Mouse (Mus musculus): ENCODE results near the gene Mgat5. TPM values are rescaled to one million over a fixed set of nuclear protein-coding genes. Genes with fewer than 3 reads are reported as not detected.

Gene Mgat5
- polyA plus RNA-seq, 1 experiment from 2014 or later = 16.3 TPM

DNA sequence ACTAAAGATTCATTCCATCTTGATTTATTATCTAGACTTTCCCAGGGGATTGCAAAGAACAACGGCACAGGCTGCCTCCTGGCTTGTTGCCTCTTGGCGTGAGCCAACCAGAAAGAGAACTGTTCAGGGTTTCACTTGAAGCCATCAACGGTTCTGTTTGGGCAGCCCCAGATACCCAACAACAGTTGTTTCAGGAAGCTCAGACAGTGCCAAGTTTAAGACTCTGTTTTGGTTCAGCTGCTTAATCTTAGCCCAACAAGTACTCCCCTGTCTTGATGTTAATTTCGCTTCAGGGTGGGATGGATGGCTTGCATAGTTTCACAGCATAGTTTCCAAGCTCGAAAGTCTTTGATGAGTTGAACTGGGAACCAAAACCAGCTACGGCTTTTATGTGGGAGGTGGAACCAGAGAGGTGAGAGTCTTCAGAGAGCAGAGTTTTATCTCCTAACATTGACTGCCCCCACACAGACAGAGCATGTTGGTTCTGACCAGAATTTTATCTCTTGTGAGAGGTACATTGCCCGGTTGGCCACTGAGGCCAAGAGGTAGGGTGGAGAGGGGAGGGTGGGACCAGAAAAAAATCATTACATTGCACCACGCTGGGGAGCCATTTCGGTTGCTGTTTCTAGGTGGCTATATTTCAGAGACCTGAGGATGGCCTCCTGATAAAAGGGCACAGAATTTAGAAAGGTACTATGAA, 144.0 kb downstream of the Mgat5 start:
- Histone ChIP-seq H3K4me2 (replicated peaks) (no peak overlapping the region), H3K9me3 (ENCODE audit: control insufficient read depth, low read length) (no peaks in the 10 kb centered on the region), H3K9ac (no peak overlapping the region), H3K36me3 (replicated peaks; ENCODE audit: control insufficient read depth, insufficient read depth) (no peaks in the 10 kb centered on the region), H3K27ac (0 out of 2 replicates have a peak overlapping the region, but pooled peaks have one; percentile 32), H3K27me3 (ENCODE audit: control insufficient read depth, insufficient read depth, low read length) (no peaks in the 10 kb centered on the region), H3K4me1 (replicated peaks; ENCODE audit: control insufficient read depth, insufficient read depth, low read length) (peaks cover 5% of the 10 kb centered on the region; the same call in 1 of the 2 replicates), H3K4me3 (replicated peaks; ENCODE audit: low read length) (no peak overlapping the region)
- WGBS = 70% methylated on average over 9 of the region's 9 CpGs
- peak; percentile 29 for DNase-seq (ENCODE audit: low spot score)
- ATAC-seq (ENCODE audit: low FRiP score) = peak; percentile 75; the same call in 1 of the 2 replicates

DNA sequence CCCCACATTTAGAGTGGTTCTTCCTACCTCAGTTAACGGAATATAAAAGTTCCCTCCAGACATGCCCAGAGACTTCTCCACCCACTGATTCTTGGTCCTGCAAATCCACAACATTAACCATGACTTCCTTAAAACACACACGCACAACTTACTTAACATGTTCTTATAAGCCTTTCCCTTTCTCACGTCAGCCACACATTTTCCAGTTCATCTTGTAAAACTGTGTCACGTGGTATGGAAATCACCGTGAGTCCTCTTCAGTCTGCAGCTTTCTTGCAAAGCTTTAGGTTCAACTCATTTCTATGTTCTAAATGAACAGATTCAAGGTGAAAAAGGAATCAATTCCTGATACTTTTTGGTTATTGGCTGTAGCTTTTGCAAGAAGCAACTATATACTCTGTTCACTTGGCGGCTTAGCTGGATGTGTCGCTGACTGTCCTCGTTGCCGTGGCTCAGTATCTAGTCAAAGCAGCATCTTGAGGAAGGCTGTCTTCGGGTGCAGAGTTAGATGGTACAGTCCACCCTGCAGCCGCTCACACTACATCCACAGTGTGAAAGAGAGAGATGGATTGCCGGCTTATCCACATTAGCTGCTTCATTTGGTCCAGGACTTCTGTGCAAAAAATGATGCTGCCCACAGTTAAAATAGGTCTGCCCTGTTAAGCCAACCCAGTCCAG, 146.7 kb downstream of the Mgat5 start:
- H3K4me2 ChIP-seq (replicated peaks) = no peak overlapping the region
- ATAC-seq (ENCODE audit: low FRiP score) = no peak
- H3K4me3 ChIP-seq (replicated peaks; ENCODE audit: low read length) = no peak overlapping the region
- H3K9ac ChIP-seq = no peak overlapping the region
- 92% methylated on average over 12 of the region's 12 CpGs for WGBS
- H3K4me1 ChIP-seq (replicated peaks; ENCODE audit: control insufficient read depth, insufficient read depth, low read length) = peaks cover 5% of the 10 kb centered on the region; the same call in 1 of the 2 replicates
- no peaks in the 10 kb centered on the region for H3K36me3 ChIP-seq (replicated peaks; ENCODE audit: control insufficient read depth, insufficient read depth)
- no peaks in the 10 kb centered on the region for H3K9me3 ChIP-seq (ENCODE audit: control insufficient read depth, low read length)
- H3K27ac ChIP-seq = no peak overlapping the region
- no peaks in the 10 kb centered on the region for H3K27me3 ChIP-seq (ENCODE audit: control insufficient read depth, insufficient read depth, low read length)
- DNase-seq (ENCODE audit: low spot score) = no peak

DNA sequence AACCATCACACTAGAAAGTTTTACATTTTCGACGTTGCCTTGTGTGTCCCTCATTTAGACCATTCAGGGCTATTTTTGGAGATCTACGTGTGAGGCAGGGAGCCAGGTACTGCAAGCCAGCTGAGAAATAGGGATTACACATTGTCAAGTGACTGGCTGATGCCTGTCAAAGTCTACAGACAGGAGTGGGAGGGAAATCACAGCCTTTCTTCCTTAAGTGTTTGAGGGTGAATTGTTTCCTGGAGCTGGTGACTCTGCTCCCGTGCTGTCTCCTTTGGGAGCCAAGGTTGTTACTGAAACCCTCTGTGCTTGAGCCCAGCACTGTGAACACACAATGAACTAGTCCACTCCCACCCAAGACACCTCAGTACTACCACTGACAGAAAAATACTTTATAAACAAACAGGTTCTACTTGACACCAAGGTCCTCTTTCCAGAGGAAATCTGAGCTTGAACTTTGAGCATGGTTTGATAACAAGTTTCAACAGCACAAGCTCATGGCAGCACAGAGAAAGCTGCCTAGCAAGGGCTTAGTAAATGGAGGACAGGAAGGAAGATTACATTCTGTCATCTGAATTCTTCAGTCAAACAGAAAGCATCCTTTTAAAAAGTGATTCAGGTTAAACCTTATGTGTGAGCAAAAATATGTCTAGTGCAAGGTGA, 147.4 kb downstream of the Mgat5 start:
- H3K4me2 ChIP-seq (replicated peaks) = no peak overlapping the region
- H3K4me1 ChIP-seq (replicated peaks; ENCODE audit: control insufficient read depth, insufficient read depth, low read length) = peaks cover 5% of the 10 kb centered on the region; the same call in 1 of the 2 replicates
- no peaks in the 10 kb centered on the region for H3K27me3 ChIP-seq (ENCODE audit: control insufficient read depth, insufficient read depth, low read length)
- no peaks in the 10 kb centered on the region for H3K9me3 ChIP-seq (ENCODE audit: control insufficient read depth, low read length)
- H3K4me3 ChIP-seq (replicated peaks; ENCODE audit: low read length) = no peak overlapping the region
- H3K9ac ChIP-seq = no peak overlapping the region
- no peak for DNase-seq (ENCODE audit: low spot score)
- no peaks in the 10 kb centered on the region for H3K36me3 ChIP-seq (replicated peaks; ENCODE audit: control insufficient read depth, insufficient read depth)
- no peak overlapping the region for H3K27ac ChIP-seq
- 82% methylated on average over 4 of the region's 4 CpGs for WGBS
- ATAC-seq (ENCODE audit: low FRiP score) = no peak

DNA sequence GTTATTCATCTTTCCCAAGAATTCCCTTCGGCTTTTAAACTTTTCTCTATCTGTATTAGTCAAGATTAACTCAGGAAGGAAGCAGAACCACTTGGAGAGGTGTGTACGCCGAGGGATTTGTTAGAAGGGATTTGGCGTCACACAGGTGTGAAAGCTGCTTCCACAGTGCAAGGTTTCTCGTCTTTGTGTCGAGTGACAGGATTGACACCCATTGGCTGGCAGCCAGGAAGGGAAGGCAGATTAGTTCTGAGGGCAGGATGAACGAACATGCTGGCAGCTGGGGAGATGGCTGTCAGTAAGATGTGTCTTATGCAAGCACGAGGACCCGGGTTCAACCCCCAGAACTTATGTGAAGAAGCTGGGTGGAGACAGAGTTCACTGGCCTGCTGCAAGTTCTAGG, 148.6 kb downstream of the Mgat5 start:
- no peak overlapping the region for H3K4me3 ChIP-seq (replicated peaks; ENCODE audit: low read length)
- 60% methylated on average over 9 of the region's 9 CpGs for WGBS
- no peaks in the 10 kb centered on the region for H3K4me1 ChIP-seq (replicated peaks; ENCODE audit: control insufficient read depth, insufficient read depth, low read length)
- no peaks in the 10 kb centered on the region for H3K36me3 ChIP-seq (replicated peaks; ENCODE audit: control insufficient read depth, insufficient read depth)
- no peak for DNase-seq (ENCODE audit: low spot score)
- no peaks in the 10 kb centered on the region for H3K27me3 ChIP-seq (ENCODE audit: control insufficient read depth, insufficient read depth, low read length)
- no peaks in the 10 kb centered on the region for H3K9me3 ChIP-seq (ENCODE audit: control insufficient read depth, low read length)
- no peak overlapping the region for H3K4me2 ChIP-seq (replicated peaks)
- no peak overlapping the region for H3K27ac ChIP-seq
- no peak for ATAC-seq (ENCODE audit: low FRiP score)
- H3K9ac ChIP-seq = no peak overlapping the region

DNA sequence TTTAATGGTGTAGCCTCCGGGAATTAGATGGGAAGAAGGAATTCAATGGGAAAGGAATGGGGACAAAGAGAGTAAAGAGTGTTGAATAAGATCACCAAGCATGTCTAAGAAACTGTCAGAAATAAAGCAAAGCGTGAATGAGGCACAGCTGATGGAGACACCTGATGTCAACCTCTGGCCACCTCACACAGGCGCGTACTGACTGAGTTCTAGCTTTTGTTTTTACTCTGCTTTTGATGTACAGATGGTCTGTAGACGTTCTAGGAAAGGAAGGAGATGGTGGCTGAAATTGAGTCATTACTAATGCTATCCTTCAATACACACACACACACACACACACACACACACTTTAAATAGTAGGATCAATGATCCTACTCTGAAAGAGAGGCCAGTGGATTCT, 149.3 kb downstream of the Mgat5 start:
- no peak overlapping the region for H3K4me3 ChIP-seq (replicated peaks; ENCODE audit: low read length)
- no peaks in the 10 kb centered on the region for H3K27me3 ChIP-seq (ENCODE audit: control insufficient read depth, insufficient read depth, low read length)
- no peak for DNase-seq (ENCODE audit: low spot score)
- no peaks in the 10 kb centered on the region for H3K9me3 ChIP-seq (ENCODE audit: control insufficient read depth, low read length)
- 90% methylated on average over 5 of the region's 5 CpGs for WGBS
- H3K4me2 ChIP-seq (replicated peaks) = no peak overlapping the region
- H3K9ac ChIP-seq = no peak overlapping the region
- no peak for ATAC-seq (ENCODE audit: low FRiP score)
- no peaks in the 10 kb centered on the region for H3K36me3 ChIP-seq (replicated peaks; ENCODE audit: control insufficient read depth, insufficient read depth)
- no peak overlapping the region for H3K27ac ChIP-seq
- H3K4me1 ChIP-seq (replicated peaks; ENCODE audit: control insufficient read depth, insufficient read depth, low read length) = no peaks in the 10 kb centered on the region

DNA sequence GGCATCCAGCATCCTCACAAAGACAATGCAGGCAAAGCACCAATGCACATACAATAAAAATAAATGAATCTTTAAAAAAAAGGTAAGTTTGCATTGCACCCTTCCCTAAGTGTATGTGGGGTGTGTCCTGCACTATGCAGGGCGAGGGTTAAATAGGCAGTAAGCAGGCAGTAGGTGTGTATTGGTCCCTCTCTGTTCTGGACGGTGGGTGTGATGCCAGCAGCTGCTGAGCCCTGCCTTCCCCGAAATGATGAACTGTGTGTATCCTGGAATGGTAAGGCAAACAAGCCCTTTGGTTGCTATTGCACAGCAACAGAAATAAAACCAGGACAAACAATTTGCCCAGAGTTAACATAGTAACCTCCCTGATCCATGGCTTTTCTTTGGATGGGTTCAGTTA, 150.2 kb downstream of the Mgat5 start:
- Histone ChIP-seq H3K27me3 (ENCODE audit: control insufficient read depth, insufficient read depth, low read length) (no peaks in the 10 kb centered on the region), H3K4me2 (replicated peaks) (no peak overlapping the region), H3K4me3 (replicated peaks; ENCODE audit: low read length) (no peak overlapping the region), H3K9me3 (ENCODE audit: control insufficient read depth, low read length) (no peaks in the 10 kb centered on the region), H3K9ac (no peak overlapping the region), H3K4me1 (replicated peaks; ENCODE audit: control insufficient read depth, insufficient read depth, low read length) (no peaks in the 10 kb centered on the region), H3K27ac (no peak overlapping the region), H3K36me3 (replicated peaks; ENCODE audit: control insufficient read depth, insufficient read depth) (no peaks in the 10 kb centered on the region)
- WGBS = 87% methylated on average over 3 of the region's 3 CpGs
- ATAC-seq (ENCODE audit: low FRiP score) (no peak), DNase-seq (ENCODE audit: low spot score) (no peak)

DNA sequence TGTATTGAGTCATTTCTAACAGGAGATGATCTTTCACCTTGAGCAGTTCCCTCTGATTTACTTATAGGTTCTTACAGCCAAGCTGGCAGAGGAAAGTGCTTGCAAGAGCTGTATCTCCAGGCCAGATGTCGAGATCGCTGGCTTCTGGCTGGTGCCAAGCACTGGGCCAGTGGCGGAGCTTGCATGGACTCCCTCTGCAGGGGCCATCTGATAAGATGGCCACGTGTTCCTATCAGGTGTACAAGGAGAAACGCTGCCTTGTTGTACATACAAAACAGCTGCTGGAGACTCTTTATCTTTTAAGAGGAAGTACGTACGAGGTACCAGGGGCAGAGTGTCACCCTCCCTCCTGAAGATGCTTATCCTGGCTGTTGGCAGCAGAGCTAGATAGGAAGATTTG, 158.8 kb downstream of the Mgat5 start:
- Histone ChIP-seq H3K4me3 (replicated peaks; ENCODE audit: low read length) (no peak overlapping the region), H3K9me3 (ENCODE audit: control insufficient read depth, low read length) (no peaks in the 10 kb centered on the region), H3K4me1 (replicated peaks; ENCODE audit: control insufficient read depth, insufficient read depth, low read length) (no peaks in the 10 kb centered on the region), H3K4me2 (replicated peaks) (no peak overlapping the region), H3K9ac (no peak overlapping the region), H3K27ac (no peak overlapping the region), H3K27me3 (ENCODE audit: control insufficient read depth, insufficient read depth, low read length) (no peaks in the 10 kb centered on the region), H3K36me3 (replicated peaks; ENCODE audit: control insufficient read depth, insufficient read depth) (peaks cover 19% of the 10 kb centered on the region)
- no peak for ATAC-seq (ENCODE audit: low FRiP score)
- no peak for DNase-seq (ENCODE audit: low spot score)
- 86% methylated on average over 7 of the region's 7 CpGs for WGBS

DNA sequence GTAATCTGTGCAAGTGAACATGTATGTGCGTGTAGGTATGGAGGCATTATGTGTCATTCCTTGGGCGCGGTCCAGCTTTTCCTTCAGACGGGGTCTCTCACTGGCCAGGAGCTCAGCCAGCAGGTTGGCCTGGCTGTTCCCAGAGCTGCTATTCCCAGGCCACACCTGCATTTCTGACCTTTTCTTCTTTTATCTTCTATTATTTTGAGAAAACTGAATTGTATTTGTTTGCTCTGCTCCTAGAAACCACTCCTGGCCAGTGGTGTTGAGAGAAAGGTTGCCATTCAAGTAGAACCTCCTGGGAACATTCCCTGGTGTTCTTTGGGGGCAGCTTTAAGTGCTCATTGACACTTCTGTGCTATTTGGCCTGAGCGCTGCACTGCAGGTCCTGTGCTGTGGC, 160.9 kb downstream of the Mgat5 start:
- 92% methylated on average over 5 of the region's 5 CpGs for WGBS
- Histone ChIP-seq H3K9me3 (ENCODE audit: control insufficient read depth, low read length) (no peaks in the 10 kb centered on the region), H3K4me2 (replicated peaks) (no peak overlapping the region), H3K27me3 (ENCODE audit: control insufficient read depth, insufficient read depth, low read length) (no peaks in the 10 kb centered on the region), H3K4me1 (replicated peaks; ENCODE audit: control insufficient read depth, insufficient read depth, low read length) (no peaks in the 10 kb centered on the region), H3K27ac (no peak overlapping the region), H3K9ac (no peak overlapping the region), H3K4me3 (replicated peaks; ENCODE audit: low read length) (no peak overlapping the region), H3K36me3 (replicated peaks; ENCODE audit: control insufficient read depth, insufficient read depth) (peaks cover 19% of the 10 kb centered on the region)
- no peak for DNase-seq (ENCODE audit: low spot score)
- no peak for ATAC-seq (ENCODE audit: low FRiP score)

DNA sequence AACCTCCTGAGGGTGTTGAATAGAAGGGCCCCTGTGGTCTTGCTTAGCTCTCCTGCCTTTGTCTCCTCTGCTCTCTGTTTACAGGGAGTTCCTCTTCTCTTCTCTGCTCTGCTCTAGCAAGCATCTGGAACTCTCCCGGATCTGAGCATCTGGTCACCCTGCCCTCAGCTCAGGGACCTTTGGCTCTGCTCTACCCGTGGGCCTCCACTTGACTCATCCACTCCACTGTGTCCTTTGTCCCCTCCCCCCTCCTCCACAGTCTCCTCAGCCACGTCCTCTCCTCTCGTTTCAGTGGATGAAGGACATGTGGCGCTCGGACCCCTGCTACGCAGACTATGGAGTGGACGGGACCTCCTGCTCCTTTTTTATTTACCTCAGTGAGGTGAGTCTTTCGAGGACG, 161.3 kb downstream of the Mgat5 start:
- no peaks in the 10 kb centered on the region for H3K27me3 ChIP-seq (ENCODE audit: control insufficient read depth, insufficient read depth, low read length)
- no peak overlapping the region for H3K27ac ChIP-seq
- H3K9me3 ChIP-seq (ENCODE audit: control insufficient read depth, low read length) = no peaks in the 10 kb centered on the region
- no peak overlapping the region for H3K9ac ChIP-seq
- no peaks in the 10 kb centered on the region for H3K4me1 ChIP-seq (replicated peaks; ENCODE audit: control insufficient read depth, insufficient read depth, low read length)
- WGBS = 64% methylated on average over 10 of the region's 10 CpGs
- H3K4me2 ChIP-seq (replicated peaks) = no peak overlapping the region
- DNase-seq (ENCODE audit: low spot score) (no peak), ATAC-seq (ENCODE audit: low FRiP score) (no peak)
- H3K4me3 ChIP-seq (replicated peaks; ENCODE audit: low read length) = no peak overlapping the region
- peaks cover 19% of the 10 kb centered on the region for H3K36me3 ChIP-seq (replicated peaks; ENCODE audit: control insufficient read depth, insufficient read depth)

All from hindbrain, embryonic 14.5 days (tissue).